Mouse (Mus musculus): ENCODE measurements around the gene Peak1. TPM values are rescaled to one million over a fixed set of nuclear protein-coding genes. Genes with fewer than 3 reads are reported as not detected.
A peak's percentile ranks its signal among the peaks of the same experiment; 100 is the strongest.

Peak1 gene
- polyA plus RNA-seq, 2 experiments from 2014 or later = 17.6 to 18.4 TPM

DNA sequence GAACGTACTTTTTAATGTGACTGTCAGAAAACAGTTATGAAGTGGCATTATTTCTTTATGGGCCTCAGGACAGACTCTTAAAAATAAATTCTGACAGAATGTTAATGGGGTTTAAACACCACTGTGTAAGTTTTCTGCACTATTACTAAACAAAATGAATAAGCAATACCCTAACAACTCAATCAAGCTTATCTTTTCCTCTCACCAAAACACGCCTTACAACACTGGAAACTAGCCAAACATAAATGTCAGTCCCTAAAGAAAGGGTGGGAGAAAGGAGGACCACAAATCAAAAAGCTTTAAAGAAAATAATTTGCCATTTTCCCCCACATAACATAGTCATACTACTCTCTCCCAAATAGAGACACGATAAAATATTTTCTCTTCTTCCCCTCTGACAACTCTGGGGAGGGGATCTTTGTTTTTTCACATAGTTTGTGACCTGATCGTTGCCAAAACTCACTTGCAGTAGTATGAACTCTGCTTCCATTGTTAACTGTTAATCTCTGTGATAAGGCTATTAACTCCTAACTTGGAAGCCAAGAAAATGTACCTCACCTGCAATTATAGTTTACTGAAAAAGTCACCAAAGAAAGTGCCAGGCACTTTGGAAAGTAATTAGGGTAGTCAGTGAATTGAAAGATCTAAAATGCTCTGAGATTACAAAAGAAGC, 1.8 kb downstream of the Peak1 start:
- no peak for ATAC-seq

DNA sequence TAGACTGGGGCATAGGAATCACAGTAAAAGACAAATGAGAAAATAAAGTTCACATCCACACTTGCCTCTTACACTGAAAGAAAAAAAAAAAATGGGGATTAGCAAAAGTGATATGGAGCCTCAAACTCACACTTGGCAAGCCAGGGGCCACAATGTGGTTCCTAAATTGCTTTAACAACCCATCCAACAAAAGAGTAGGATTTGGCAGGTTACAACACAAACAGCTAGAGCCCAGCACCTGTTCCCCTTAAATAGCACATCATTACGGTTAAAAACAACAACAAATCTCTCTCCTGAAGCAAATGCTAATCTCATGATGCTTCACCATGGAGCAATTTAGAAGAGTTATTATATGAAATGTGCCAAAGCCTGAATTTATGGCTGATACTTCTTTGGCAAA, 2.5 kb downstream of the Peak1 start:
- ATAC-seq = no peak

DNA sequence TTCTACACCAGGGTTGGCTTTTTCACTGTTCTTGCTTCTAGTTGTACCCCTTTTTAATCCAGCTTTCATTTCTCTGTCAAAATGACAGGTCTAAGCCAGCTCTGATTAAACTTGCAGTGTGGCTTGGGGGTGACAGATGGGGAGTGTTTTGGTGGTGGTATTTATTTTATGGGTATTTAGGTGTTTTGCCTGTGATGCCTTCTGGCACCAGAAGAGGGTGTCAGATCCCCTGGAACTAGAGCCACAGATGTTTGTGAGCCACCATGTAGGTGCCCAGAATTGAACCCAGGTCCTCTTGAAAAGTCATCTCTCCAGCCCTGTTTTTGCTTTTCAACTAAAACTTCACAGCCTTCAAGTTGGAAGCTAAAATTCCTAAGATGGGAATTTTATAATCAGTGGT, 3.5 kb downstream of the Peak1 start:
- no peak for ATAC-seq

DNA sequence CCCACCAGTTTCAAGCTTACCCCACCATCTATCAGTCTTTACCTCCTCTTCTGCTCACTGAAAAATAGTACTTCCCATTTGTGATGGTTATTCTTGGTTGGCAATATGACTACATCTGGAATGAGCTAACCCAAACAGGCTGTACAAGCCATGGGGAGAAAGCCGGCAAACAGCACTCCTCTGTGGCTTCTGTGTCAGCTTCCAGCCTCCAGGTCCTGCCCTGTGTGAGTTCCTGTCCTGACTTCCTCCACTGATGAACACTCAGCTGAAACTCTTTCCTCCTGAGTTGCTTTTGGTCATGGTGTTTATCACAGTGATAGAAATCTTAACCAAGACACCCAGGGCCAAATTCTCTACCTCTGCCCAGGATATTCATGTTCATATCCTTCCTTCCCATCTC, 5.2 kb downstream of the Peak1 start:
- no peak for ATAC-seq

DNA sequence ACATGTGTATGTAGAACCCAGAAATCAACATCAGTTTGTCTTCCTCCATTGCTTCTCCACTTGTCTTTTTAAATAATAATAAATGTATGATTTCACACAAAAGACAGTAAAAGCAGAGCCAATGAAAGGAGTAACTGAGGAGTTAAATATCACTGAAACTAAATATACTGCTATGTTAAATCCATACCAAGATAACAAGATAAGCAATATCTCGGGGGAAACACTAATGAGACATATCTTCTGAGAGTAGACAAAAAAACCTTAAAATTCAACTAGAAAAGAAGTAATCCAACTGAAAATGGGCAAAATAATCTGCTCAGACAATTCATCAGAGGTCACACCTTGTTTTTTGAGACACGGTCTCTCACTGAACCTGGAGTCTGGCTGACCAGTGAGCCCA, 7.9 kb downstream of the Peak1 start:
- no peak for ATAC-seq

DNA sequence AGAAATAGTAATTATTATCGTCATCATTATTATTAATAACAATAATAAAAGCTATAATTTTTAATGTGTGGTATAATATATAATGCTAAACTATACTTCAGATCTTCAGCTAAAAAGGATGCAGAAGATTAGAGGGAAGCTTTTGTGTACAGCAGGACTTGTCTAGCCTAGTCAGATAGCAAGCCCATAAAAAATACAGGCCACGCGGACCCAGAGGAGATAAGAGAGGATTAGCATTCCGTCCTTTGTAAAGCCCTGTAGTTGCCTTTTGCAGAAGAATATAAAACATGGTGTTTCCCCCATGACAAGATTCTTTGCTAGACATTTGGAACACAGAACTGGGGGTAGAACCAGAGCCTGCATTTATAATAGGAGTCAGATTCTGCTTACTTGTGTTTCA, 13.2 kb downstream of the Peak1 start:
- no peak for ATAC-seq

DNA sequence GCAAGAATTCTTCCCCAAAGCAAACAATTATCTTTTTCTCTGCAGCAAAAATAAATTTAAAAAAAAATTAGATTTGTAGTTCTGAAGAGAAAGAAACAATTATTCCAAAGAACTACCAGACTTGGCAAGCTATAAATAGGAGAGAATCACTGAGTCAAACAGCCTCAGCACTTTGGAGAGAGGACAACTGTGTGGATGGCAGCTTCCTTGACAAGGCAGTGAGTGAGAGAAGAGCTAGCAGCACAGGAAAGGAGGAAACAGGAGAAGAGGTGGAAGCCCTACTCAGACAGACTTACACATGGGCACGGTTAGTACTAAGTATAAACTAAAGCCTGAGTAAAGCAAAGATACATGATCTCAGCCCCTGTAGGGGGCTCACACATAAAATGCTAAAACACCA, 21.6 kb downstream of the Peak1 start:
- ATAC-seq = no peak

DNA sequence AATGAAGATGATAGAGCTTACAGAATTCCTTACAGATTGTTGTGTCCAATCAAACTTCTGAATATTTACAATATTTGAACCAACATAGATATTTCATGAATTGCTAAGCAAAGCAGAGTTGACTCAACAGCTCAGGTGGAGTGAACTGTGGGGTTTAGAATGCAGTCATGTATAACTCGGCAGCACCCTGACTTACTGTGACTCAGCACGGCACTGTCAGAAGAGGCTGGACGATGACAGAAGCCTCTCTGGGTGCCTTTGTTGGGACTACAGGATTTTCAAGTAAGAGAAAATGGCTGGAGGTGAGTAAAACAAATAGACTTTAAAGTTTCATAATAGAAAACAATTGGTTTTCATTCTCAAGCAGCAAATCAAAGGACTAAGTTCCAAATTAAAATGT, 25.0 kb downstream of the Peak1 start:
- no peak for ATAC-seq

DNA sequence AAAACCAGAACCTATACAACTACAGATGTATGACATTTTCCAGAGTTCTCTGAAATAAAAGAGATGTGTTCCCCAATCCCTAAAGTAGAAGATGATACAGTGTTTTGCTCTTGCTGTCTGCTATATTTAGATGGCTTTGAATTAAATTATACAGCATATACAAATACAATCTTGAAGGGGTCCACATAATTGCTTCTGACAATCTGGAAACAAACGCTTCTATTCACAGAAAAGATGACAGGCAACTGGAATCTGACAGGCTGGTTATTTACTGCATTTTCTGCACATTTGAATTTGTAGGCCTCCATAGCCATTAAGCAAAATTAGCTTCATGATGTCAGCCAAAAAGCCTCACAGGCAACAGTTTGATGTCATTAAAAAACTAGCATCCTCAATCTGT, 35.1 kb downstream of the Peak1 start:
- no peak for ATAC-seq

DNA sequence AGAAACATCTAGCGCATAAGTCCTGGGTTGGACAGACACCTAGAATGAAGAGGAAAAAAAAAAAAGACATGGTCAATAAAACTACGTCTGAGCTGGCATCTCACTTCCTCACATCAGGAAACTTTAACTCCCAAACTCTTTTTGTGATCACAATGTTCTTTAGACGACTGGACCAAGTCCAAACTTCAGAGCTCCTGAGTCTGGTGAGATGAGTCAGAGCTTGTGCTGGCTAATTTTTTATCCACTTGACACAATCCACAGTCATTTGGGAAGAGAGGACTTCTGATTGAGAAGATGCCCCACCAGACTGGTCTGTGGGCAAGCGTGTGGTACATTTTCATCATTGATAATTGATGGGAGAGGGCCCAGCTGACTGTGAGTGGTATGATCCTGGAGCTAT, 43.5 kb downstream of the Peak1 start:
- no peak for ATAC-seq

DNA sequence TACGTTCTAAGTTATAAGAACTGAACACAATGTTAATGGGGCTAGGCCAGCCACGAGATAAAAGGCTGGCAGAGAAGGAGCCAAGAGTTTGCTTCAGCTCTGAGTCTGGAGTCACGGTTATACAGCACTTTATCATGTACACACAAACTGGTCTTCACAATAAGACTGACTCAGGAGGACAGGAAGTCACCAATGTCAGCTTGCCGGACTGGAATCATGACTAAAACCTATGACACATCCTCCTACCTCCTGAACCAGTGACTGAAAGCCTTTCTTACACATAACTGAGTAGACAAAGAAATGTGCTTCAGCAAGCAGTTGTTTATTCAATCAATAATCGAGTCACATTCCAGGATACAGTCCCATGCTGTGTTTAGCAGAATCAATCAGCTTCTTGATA, 47.2 kb downstream of the Peak1 start:
- no peak for ATAC-seq

DNA sequence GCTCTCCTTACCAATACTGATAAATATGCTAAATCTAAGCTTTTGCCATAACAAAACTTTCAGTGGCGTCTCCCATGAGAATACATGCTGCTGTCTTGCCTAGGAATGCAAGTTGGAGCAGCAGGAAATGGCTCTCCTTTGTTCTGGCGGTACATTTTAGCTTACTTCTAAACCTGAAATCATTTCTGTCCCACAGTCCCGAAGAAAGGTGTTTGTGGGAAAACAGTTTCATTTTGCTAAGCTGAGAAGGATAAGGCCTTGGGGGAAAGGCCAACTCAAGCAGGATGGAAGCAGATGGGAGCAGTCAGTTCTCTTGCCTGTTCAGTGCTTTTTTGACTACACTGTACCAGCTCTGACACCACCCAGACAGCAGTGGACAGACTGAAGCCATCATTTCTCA, 49.1 kb downstream of the Peak1 start:
- no peak for ATAC-seq

DNA sequence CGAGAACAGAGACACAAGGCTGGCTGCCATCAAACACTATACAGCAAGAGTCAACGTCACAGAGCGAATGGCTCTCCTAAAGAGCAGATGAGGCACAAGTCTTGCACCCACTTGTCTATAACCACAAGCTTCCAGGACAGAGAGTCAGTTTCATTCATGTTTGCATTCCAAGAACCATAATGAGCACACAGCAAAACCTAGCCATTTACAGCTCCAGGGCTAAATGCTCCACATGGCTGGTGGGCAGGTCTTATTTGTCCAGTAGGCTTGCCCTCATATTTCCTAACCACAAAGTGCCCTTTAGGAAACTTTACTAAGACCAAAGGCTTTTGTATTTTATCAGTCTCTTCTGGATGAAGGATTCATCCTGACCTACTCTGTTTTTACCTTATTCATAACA, 54.6 kb downstream of the Peak1 start:
- no peak for ATAC-seq

DNA sequence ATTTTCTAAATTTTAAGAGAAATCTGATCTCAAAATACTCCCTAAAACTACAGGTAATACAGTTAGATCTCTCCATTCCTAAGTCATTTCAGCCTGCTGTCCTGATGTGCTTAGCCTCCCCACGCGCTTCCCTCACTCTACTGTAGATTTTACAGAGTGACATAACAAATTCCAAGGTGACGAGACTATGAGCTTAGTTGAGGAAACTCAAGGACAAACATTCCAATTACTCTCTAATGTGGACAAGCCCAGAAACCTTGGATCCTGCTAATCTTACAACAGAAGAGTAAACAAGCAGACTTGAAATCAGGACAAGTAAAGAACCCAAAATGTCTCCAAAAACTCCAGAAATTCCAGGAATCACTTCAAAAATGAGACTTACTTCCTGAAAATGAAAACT, 58.6 kb downstream of the Peak1 start:
- ATAC-seq = no peak

DNA sequence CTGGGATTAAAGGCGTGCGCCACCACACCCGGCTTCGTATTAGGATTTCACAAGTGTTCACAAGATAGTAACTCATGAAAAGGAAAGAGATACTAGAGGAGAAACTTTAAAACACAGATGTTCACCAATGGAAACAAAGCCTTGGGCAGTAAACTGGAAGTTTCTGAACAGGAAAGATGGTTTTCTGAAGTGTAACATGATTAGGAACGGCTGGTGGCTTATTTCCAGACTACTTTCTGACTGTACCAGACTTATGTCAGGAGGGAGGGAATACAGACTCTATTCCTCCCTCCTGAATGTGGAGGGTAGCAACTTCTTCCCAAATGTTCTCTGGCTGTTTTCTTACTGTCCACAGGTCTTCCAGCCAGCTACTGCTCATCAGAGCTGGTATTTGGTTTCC, 62.7 kb downstream of the Peak1 start:
- no peak for ATAC-seq

DNA sequence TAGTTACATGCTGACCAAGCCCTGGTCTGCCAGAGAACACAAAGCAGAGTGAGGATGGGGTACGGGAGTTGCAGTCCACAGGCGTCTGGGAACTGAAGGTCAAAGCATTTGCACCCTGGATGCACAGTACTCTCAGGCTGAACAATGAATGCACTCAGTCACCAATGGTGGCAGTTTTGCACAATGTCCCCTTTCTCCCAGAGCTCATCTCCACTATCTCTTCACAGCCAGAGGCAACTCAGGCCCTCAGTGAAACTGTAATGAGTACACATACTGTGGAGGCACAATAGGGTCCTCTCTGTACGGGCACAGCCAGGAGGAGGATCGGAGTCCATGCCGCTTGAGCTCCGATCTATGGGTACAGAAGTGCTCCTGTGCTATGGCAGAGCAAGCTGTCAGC, 71.5 kb downstream of the Peak1 start:
- no peak for ATAC-seq

DNA sequence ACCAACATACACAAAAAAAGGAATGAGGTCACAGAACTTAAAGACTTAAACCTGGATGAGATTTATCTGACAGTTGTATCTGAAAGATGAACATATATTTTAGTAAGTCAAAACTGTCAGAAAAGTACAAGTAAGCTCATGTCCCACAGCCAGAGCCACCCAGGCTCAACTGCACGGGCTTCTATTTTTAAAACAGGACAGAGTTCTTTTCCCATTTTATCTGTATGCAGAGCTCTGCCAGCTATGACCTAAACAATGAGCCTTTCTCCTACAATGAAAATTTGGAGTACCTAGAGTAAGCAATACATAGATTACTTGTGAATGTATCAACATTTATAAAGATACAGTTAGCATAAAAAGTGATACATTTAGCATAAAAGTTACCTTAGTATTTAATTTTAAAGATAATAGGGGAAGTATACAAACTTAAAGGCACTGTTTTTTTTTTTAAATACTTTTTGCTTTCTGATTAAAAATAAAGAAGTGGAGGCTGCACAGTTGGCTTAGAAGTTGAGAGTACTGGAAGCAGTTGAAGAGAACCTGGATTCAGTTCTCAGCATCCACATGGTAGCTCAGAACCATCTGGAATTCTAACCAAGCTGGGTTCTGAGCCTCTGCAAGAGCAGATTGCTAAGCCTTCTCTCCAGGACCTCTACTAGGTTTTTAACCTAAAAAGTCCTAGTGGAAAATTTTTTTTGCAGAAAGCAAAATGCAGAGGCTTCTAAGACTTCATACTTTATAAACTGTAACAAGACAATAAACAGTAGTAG, 78.3 kb downstream of the Peak1 start:
- no peak for ATAC-seq

DNA sequence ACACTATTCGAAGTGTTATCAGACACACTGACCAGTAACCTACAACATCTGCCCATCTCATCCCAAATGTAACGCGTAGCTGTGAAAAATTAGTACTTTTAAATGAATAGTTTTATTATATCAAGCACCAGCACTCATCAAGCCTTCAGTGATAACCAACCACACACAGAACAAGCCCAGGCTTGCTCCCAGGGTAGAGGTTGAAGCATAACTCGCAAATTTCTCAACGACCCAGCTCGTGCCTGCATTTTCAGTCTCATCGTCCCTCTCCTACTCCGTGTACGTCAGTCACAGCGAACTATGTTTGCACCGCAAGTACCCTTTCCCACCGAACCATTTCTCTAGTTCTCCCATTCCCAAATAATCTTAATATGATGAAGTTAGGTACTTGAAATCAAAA, 83.5 kb downstream of the Peak1 start:
- no peak for ATAC-seq

DNA sequence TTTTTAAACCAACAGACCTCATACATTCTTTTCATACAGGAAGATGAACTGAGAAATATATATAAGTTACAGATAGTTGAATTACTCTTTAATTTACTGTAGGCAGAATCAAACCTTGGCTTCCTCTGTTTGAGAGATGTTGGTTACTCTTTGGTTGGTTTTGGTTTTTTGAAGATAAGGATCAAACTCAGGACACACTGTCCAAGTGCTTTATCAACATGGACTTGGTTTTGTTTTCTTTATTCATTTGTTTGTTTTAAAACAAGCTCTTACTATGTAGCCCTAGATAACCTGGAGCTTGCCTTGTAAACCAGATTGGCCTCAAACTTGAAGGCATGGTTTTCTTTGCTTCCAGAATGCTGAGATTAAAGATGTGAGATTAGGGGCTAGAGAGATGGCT, 85.1 kb downstream of the Peak1 start:
- ATAC-seq = no peak

DNA sequence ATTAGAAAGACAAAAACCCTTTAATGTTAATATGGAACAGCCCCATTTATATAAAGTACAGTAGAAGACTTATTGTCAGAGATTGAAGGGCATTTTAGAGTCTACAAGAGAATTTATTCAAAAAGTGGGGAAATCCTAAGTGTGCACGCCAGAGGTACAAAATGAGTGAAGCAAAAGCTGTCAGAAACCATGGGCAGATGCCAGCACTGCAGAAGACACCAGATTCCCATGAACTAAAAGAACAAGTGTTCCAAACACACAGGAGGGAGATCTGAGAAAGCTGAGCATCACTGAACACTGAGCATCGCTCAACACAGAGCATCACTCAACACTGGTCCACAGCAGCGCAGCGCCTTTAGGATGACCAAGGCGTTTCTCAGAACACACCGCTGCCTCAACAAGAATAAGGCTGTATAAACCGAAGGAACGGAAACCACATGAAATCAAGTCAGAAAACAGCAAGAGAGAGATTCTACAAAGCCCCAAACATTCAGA, 91.3 kb downstream of the Peak1 start:
- no peak for ATAC-seq

DNA sequence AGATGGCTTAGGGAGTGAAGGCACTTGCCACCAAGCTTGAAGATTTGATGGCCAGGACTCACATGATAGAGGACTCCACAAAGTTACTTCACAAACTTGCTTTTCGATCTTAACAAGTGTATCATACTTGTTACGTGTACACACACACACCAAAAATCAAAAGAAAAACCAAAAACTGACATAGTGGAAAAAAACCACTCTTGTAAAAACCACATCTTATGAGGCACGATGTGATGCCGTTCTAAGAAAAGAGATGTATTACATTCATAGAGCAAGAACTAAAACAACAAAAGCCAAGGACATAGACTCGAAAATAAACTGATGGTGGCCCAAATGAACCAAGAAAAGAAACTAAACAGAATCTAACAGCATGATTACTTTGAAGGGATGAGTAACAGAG, 92.1 kb downstream of the Peak1 start:
- peak; percentile 70 for ATAC-seq

DNA sequence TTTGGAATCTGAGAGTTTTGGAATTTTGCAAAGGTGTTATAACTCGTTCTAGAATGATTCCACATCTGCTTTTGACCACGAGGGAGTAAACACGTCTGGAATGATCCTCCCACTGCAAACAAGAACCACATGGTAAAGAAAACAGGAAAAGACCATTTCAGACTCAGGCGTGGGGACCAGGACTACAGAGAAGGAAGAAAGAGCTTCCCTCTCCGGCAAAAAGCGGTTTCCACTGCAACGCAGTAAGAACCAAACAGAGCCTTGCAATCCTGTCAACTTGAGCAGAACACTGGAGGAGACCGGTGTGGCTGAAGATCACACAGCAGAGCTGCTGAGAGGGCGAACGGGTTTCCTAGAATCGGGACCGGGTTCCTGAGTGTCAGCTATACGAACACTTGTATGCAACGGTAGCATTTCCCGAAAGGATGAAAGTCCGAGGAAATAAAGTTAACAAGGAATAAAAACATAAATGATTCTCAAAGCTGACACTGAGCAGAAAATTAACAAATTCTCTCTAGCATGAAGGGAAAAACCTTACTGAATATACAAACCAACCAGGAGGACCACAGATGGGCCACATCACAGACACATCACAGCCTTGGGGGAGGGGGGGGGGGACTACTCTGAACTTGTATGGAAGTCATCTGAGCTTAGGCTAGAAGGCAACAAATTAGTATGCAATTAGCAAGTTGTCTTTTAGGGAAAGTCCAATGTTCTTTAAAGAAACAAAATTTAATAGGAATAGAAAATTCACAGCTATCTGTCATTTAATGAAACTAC, 93.1 kb downstream of the Peak1 start:
- ATAC-seq = no peak

DNA sequence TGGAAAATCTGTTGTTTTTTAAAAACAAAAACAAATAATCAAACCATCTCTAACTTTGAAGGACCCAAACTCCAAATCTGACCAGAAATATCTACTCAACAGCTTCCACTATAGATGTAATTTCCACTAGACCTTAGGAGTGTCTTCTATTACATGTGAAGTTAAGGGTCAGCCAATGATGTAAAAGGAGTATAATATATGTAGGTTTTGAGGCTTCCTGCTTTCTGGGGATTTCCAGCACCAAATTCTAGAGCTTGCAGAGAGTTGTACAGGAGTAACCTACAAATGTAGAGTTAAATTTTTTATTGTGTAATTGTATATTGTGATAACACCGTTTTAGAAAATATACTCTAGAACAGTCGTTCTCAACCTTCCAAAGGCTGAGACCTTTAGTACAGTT, 96.6 kb downstream of the Peak1 start:
- ATAC-seq = peak; percentile 78

DNA sequence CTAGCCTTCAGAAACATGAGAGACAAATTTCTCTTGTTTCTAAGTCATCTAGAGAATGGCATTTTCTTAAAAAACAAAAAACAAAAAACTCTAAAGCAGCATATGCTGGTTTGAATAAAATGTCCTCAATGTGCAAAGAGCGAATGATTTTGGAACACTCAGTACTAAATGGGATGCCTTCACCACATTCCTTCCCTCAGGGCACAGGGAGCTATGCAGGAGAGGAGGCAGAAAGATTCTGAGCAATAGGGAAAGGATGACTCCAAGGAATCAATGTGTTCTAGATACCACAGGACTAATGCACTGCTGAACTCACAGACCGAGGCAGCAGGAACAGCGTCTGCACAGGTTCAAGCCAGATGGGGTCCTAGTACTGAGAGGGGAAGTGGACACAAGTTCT, 103.5 kb downstream of the Peak1 start:
- ATAC-seq = no peak

All from CD4-positive, CD25-positive, alpha-beta regulatory T cell, adult 4 months (primary cell).